In the genomic region with DNA sequence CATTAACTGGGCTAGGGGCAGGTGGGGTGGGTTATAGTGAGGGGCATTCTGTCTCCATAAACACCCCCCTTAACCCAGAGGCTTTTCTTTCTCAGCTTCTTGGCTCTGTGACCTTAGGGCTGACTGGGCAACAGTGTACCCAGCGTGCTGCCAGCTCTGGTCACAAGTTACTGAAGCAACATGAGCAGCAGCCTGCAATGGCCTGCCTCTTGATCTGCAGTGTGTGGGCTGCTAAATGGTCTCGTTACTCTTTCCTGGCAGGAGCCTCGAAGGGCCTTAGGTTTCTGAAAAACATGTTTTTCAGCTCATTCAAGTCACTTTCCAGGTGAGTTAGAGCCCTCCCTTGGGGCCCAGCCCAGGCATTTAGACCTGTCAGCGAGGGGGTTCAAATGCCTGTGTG, we compare ENCODE assay signal across 29 mouse cellular contexts. TPM values are rescaled to one million over a fixed set of nuclear protein-coding genes. Genes with fewer than 3 reads are reported as not detected.
A peak's percentile ranks its signal among the peaks of the same experiment; 100 is the strongest.
DNase-seq lines count a peak whose midpoint lies in the region; ATAC-seq and TF ChIP-seq lines count a peak whose summit lies in the region.
"Had no signal": no experiment of that assay in that cellular context is flagged by ENCODE, and none has a peak within 500 bp of the region (broad histone marks: within the 10 kb centered on the region; RNA-seq: fewer than 3 reads in every experiment).

No protein-coding gene starts in this region.

- intact Hi-C loops in gastrocnemius, adult 2 months (cut with DNase I): no loop called here
- intact Hi-C loops in heart, postnatal 10 days (cut with DNase I): no loop called here

- peak overlapping the region; percentile 81 for H3K27ac ChIP-seq in gastrocnemius, adult 2 months
- H3K27ac ChIP-seq in embryonic facial prominence, embryonic 15.5 days (replicated peaks): 0 out of 2 replicates have a peak overlapping the region, but pooled peaks have one; percentile 17
- H3K27ac ChIP-seq: hindbrain, embryonic 13.5 days had no signal

- no peak overlapping the region for H3K4me3 ChIP-seq in gastrocnemius, adult 2 months
- no peak overlapping the region for H3K4me3 ChIP-seq in embryonic facial prominence, embryonic 15.5 days (replicated peaks)
- H3K4me3 ChIP-seq: hindbrain, embryonic 13.5 days had no signal

- H3K9ac ChIP-seq in embryonic facial prominence, embryonic 15.5 days: no peak overlapping the region
- H3K9ac ChIP-seq: hindbrain, embryonic 13.5 days; lung, embryonic 14.5 days had no signal

- H3K27me3 ChIP-seq in embryonic facial prominence, embryonic 15.5 days: no peaks in the 10 kb centered on the region
- H3K27me3 ChIP-seq: hindbrain, embryonic 13.5 days had no signal

- DNase-seq in gastrocnemius, adult 2 months: peak; percentile 77
- no peak for DNase-seq in gastrocnemius, postnatal 10 days
- DNase-seq in heart, postnatal 10 days: peak; percentile 23 to 46
- DNase-seq in heart, postnatal 4 days: no peak
- DNase-seq in adipocyte (ENCODE audit: low spot score): peak; percentile 96
- DNase-seq in thymus, postnatal 4 days: no peak
- DNase-seq: cerebellum, adult 9-10 months; kidney, adult 2 months; kidney, postnatal 25 days; left cerebral cortex, postnatal 4 days; lung, embryonic 14.5 days; lung, postnatal 36 days; right cerebral cortex, adult 18-20 months; spleen, adult 18-20 months; thymus, adult 18-20 months had no signal

- no peaks in the 10 kb centered on the region for H3K36me3 ChIP-seq in embryonic facial prominence, embryonic 15.5 days

- TF ChIP-seq CTCF in gastrocnemius, adult 2 months (IDR thresholded peaks at IDR 0.05): no peak

- H3K4me1 ChIP-seq in embryonic facial prominence, embryonic 15.5 days: 0 out of 2 replicates have a peak, but pooled peaks cover 7% of the 10 kb centered on the region
- H3K4me1 ChIP-seq: hindbrain, embryonic 13.5 days had no signal

- WGBS in embryonic facial prominence, embryonic 15.5 days: 45% methylated on average over 4 of the region's 4 CpGs

- no peaks in the 10 kb centered on the region for H3K9me3 ChIP-seq in embryonic facial prominence, embryonic 15.5 days (replicated peaks)
- H3K9me3 ChIP-seq: hindbrain, embryonic 13.5 days had no signal

- no peak for ATAC-seq in embryonic facial prominence, embryonic 15.5 days (ENCODE audit: insufficient number of reproducible peaks, low FRiP score, low TSS enrichment, low read depth)
- ATAC-seq: forebrain, embryonic 16.5 days; inflammation-experienced regulatory T-cells, adult 6 months; midbrain, embryonic 16.5 days had no signal

- no peak overlapping the region for H3K4me2 ChIP-seq in embryonic facial prominence, embryonic 15.5 days (replicated peaks)
- H3K4me2 ChIP-seq: hindbrain, embryonic 13.5 days; liver, embryonic 11.5 days; lung, embryonic 14.5 days had no signal

RNA-seq across cellular contexts. Expression of gene Adig, which starts 1.3 kb away (rescaled TPM):
- total RNA-seq in gastrocnemius, adult 2 months (2021): 1 to 10 TPM; 3.1 to 5.5 TPM
- total RNA-seq in gastrocnemius, postnatal 10 days (2021): under 1 TPM in 1 of 2 experiments, not detected in 1; 0.75 TPM
- total RNA-seq in heart, postnatal 10 days (2021): 10 to 100 TPM in 1 of 2 experiments, 1 to 10 TPM in 1; 5.5 to 19.7 TPM
- 1 to 10 TPM in 1 of 2 experiments, under 1 TPM in 1; 0.61 to 1.1 TPM for total RNA-seq in heart, postnatal 4 days (2021)
- polyA plus RNA-seq in embryonic facial prominence, embryonic 15.5 days (2015; fragmentation: Nextera tagmentation; extraction: Ambion mirVana): 1.1 and 1.9 TPM in 2 replicates
- total RNA-seq: CH12.LX; common myeloid progenitor, adult 5-6 weeks; layer of hippocampus, adult 8-10 months; left cerebral cortex, postnatal 4 days; megakaryocyte-erythroid progenitor cell, adult 5-6 weeks; MEL; neutrophil, adult 5-6 weeks had no signal
- polyA plus RNA-seq: embryonic facial prominence, embryonic 11.5 days; forebrain, embryonic 16.5 days; heart, postnatal 0 days; hindbrain, embryonic 13.5 days; inflammation-experienced regulatory T-cells, adult 6 months; liver, embryonic 11.5 days; midbrain, embryonic 16.5 days had no signal

RNA-seq across cellular contexts. Expression of gene Arhgap40, which starts 8.9 kb away (rescaled TPM):
- total RNA-seq in gastrocnemius, adult 2 months (2021): under 1 TPM in 1 of 2 experiments, not detected in 1; 0.14 TPM
- total RNA-seq in gastrocnemius, postnatal 10 days (2021): not detected
- not detected for total RNA-seq in heart, postnatal 10 days (2021)
- not detected for total RNA-seq in heart, postnatal 4 days (2021)
- polyA plus RNA-seq in embryonic facial prominence, embryonic 15.5 days (2015; fragmentation: Nextera tagmentation; extraction: Ambion mirVana): 4.9 and 5.9 TPM in 2 replicates
- total RNA-seq: CH12.LX; common myeloid progenitor, adult 5-6 weeks; megakaryocyte-erythroid progenitor cell, adult 5-6 weeks; MEL; neutrophil, adult 5-6 weeks had no signal
- polyA plus RNA-seq: heart, postnatal 0 days; inflammation-experienced regulatory T-cells, adult 6 months; liver, embryonic 11.5 days; lung, embryonic 14.5 days had no signal

Comparison
In these comparisons a context has a peak if more than half of its experiments do, and no peak if none do; other contexts are left out.
1. DNase-seq: peak in gastrocnemius, adult 2 months (single experiment), heart, postnatal 10 days (2 of 2) and adipocyte (single experiment); none in gastrocnemius, postnatal 10 days (single experiment), heart, postnatal 4 days (single experiment) and thymus, postnatal 4 days (single experiment).